Mouse (Mus musculus): ENCODE results near the gene Itgb6. TPM values are rescaled to one million over a fixed set of nuclear protein-coding genes. Genes with fewer than 3 reads are reported as not detected.

The Itgb6 gene
- polyA plus RNA-seq, 1 experiment from 2014 or later, result 0.38 TPM

GRCm38 (mm10) chr2:60613857-60614228, 108.6 kb downstream of the Itgb6 start:
- Histone ChIP-seq H3K9ac (no peak overlapping the region), H3K4me3 (no peak overlapping the region), H3K9me3 (replicated peaks) (no peaks in the 10 kb centered on the region), H3K27ac (no peak overlapping the region), H3K4me1 (replicated peaks) (no peaks in the 10 kb centered on the region), H3K4me2 (no peak overlapping the region), H3K36me3 (no peaks in the 10 kb centered on the region), H3K27me3 (no peaks in the 10 kb centered on the region)
- WGBS, result 82% methylated on average over 3 of the region's 3 CpGs
- ATAC-seq (replicated peaks; ENCODE audit: insufficient number of reproducible peaks, insufficient read depth, low FRiP score, low read depth), result no peak

GRCm38 (mm10) chr2:60612906-60613856, 109.3 kb downstream of the Itgb6 start:
- no peaks in the 10 kb centered on the region for H3K36me3 ChIP-seq
- no peak for ATAC-seq (replicated peaks; ENCODE audit: insufficient number of reproducible peaks, insufficient read depth, low FRiP score, low read depth)
- no peak overlapping the region for H3K4me2 ChIP-seq
- H3K4me3 ChIP-seq, result no peak overlapping the region
- H3K4me1 ChIP-seq (replicated peaks), result no peaks in the 10 kb centered on the region
- no peaks in the 10 kb centered on the region for H3K27me3 ChIP-seq
- H3K9me3 ChIP-seq (replicated peaks), result no peaks in the 10 kb centered on the region
- no peak overlapping the region for H3K27ac ChIP-seq
- 90% methylated on average over 15 of the region's 15 CpGs for WGBS
- H3K9ac ChIP-seq, result no peak overlapping the region

- Histone ChIP-seq H3K9me3 (replicated peaks) (no peaks in the 10 kb centered on the region), H3K36me3 (no peaks in the 10 kb centered on the region), H3K4me1 (replicated peaks) (no peaks in the 10 kb centered on the region), H3K4me2 (no peak overlapping the region), H3K9ac (no peak overlapping the region), H3K27me3 (no peaks in the 10 kb centered on the region), H3K4me3 (no peak overlapping the region), H3K27ac (no peak overlapping the region)
- ATAC-seq (replicated peaks; ENCODE audit: insufficient number of reproducible peaks, insufficient read depth, low FRiP score, low read depth), result no peak
- WGBS, result 74% methylated on average over 3 of the region's 3 CpGs
Observed at GRCm38 (mm10) chr2:60611622-60612021, 110.8 kb downstream of the Itgb6 start.

- ATAC-seq (replicated peaks; ENCODE audit: insufficient number of reproducible peaks, insufficient read depth, low FRiP score, low read depth), result no peak
- Histone ChIP-seq H3K4me1 (replicated peaks) (no peaks in the 10 kb centered on the region), H3K9me3 (replicated peaks) (no peaks in the 10 kb centered on the region), H3K9ac (no peak overlapping the region), H3K4me3 (no peak overlapping the region), H3K36me3 (no peaks in the 10 kb centered on the region), H3K27ac (no peak overlapping the region), H3K4me2 (no peak overlapping the region), H3K27me3 (no peaks in the 10 kb centered on the region)
- WGBS, result 70% methylated on average over 8 of the region's 8 CpGs
Observed at GRCm38 (mm10) chr2:60609436-60610199, 112.8 kb downstream of the Itgb6 start.

- Histone ChIP-seq H3K9ac (no peak overlapping the region), H3K4me1 (replicated peaks) (no peaks in the 10 kb centered on the region), H3K36me3 (no peaks in the 10 kb centered on the region), H3K4me3 (no peak overlapping the region), H3K27ac (no peak overlapping the region), H3K9me3 (replicated peaks) (no peaks in the 10 kb centered on the region), H3K27me3 (no peaks in the 10 kb centered on the region), H3K4me2 (no peak overlapping the region)
- no peak for ATAC-seq (replicated peaks; ENCODE audit: insufficient number of reproducible peaks, insufficient read depth, low FRiP score, low read depth)
- WGBS, result 44% methylated on average over 4 of the region's 4 CpGs
Observed at GRCm38 (mm10) chr2:60607980-60608379, 114.5 kb downstream of the Itgb6 start.

- H3K36me3 ChIP-seq, result no peaks in the 10 kb centered on the region
- no peaks in the 10 kb centered on the region for H3K27me3 ChIP-seq
- H3K27ac ChIP-seq, result no peak overlapping the region
- ATAC-seq (replicated peaks; ENCODE audit: insufficient number of reproducible peaks, insufficient read depth, low FRiP score, low read depth), result no peak
- H3K4me1 ChIP-seq (replicated peaks), result no peaks in the 10 kb centered on the region
- WGBS, result 73% methylated on average over 2 of the region's 2 CpGs
- H3K4me3 ChIP-seq, result no peak overlapping the region
- no peaks in the 10 kb centered on the region for H3K9me3 ChIP-seq (replicated peaks)
- no peak overlapping the region for H3K9ac ChIP-seq
- no peak overlapping the region for H3K4me2 ChIP-seq
Observed at GRCm38 (mm10) chr2:60601326-60601725, 121.1 kb downstream of the Itgb6 start.

GRCm38 (mm10) chr2:60600863-60601262, 121.6 kb downstream of the Itgb6 start:
- no peak overlapping the region for H3K4me2 ChIP-seq
- no peaks in the 10 kb centered on the region for H3K27me3 ChIP-seq
- H3K36me3 ChIP-seq, result no peaks in the 10 kb centered on the region
- no peak overlapping the region for H3K9ac ChIP-seq
- H3K9me3 ChIP-seq (replicated peaks), result no peaks in the 10 kb centered on the region
- H3K4me1 ChIP-seq (replicated peaks), result no peaks in the 10 kb centered on the region
- H3K27ac ChIP-seq, result no peak overlapping the region
- H3K4me3 ChIP-seq, result no peak overlapping the region
- WGBS, result 75% methylated on average over 2 of the region's 2 CpGs
- no peak for ATAC-seq (replicated peaks; ENCODE audit: insufficient number of reproducible peaks, insufficient read depth, low FRiP score, low read depth)

- Histone ChIP-seq H3K36me3 (no peaks in the 10 kb centered on the region), H3K4me2 (no peak overlapping the region), H3K27me3 (no peaks in the 10 kb centered on the region), H3K4me1 (replicated peaks) (no peaks in the 10 kb centered on the region), H3K4me3 (no peak overlapping the region), H3K9me3 (replicated peaks) (no peaks in the 10 kb centered on the region), H3K9ac (no peak overlapping the region), H3K27ac (no peak overlapping the region)
- ATAC-seq (replicated peaks; ENCODE audit: insufficient number of reproducible peaks, insufficient read depth, low FRiP score, low read depth), result no peak
- WGBS, result 79% methylated on average over 4 of the region's 4 CpGs
Observed at GRCm38 (mm10) chr2:60583416-60583815, 139.0 kb downstream of the Itgb6 start.

- 54% methylated on average over 4 of the region's 4 CpGs for WGBS
- no peaks in the 10 kb centered on the region for H3K27me3 ChIP-seq
Observed at GRCm38 (mm10) chr2:60554561-60554960, 167.9 kb downstream of the Itgb6 start.

GRCm38 (mm10) chr2:60552902-60553682, 169.4 kb downstream of the Itgb6 start, which contains the start of gene Pla2r1:
Gene Pla2r1, minus strand, starts transcription at chr2:60553308.
- Histone ChIP-seq H3K9ac (peak within 1 kb of the TSS; percentile 59), H3K4me3 (peak within 1 kb of the TSS; percentile 58), H3K4me1 (replicated peaks) (peaks cover 14% of the 10 kb centered on the region), H3K27me3 (no peaks in the 10 kb centered on the region), H3K27ac (no peak within 1 kb of the TSS), H3K9me3 (replicated peaks) (no peaks in the 10 kb centered on the region), H3K4me2 (peak within 1 kb of the TSS; percentile 96), H3K36me3 (no peaks in the 10 kb centered on the region)
- WGBS, result 5% methylated on average over 33 of the region's 33 CpGs
- ATAC-seq (replicated peaks; ENCODE audit: insufficient number of reproducible peaks, insufficient read depth, low FRiP score, low read depth), result no peak; the same call in 1 of the 2 replicates

More at GRCm38 (mm10) chr2:60554561-60554960, 167.9 kb downstream of the Itgb6 start:
- H3K27ac ChIP-seq, result no peak overlapping the region
- H3K4me3 ChIP-seq, result no peak overlapping the region
- no peak for ATAC-seq (replicated peaks; ENCODE audit: insufficient number of reproducible peaks, insufficient read depth, low FRiP score, low read depth)
- no peaks in the 10 kb centered on the region for H3K9me3 ChIP-seq (replicated peaks)
- H3K4me2 ChIP-seq, result no peak overlapping the region
- H3K36me3 ChIP-seq, result no peaks in the 10 kb centered on the region
- peaks cover 14% of the 10 kb centered on the region for H3K4me1 ChIP-seq (replicated peaks)
- no peak overlapping the region for H3K9ac ChIP-seq
